Mouse (Mus musculus) stomach, postnatal 0 days (tissue): ENCODE measurements around the gene Dync1li1.

Experiments used
- CTCF ChIP-seq: IDR thresholded peaks from 2 replicates; pipeline ENCODE4 v1.5.1; 2016; ENCODE audit warnings: antibody characterized with exemption, low read depth, mild to moderate bottlenecking, moderate library complexity
- EP300 ChIP-seq: optimal IDR thresholded peaks from 2 replicates; pipeline ENCODE3; 2016; ENCODE audit warnings: antibody characterized with exemption

GRCm38 (mm10) chr9:114682193-114682592, 6.4 kb upstream of the Dync1li1 start:
- TF ChIP-seq CTCF (no peak), EP300 (no peak)
